8 mouse cellular contexts compared by ENCODE assay signal in genomic region chr19:36836035-36836434, GRCm38 (mm10). TPM values are rescaled to one million over a fixed set of nuclear protein-coding genes. Genes with fewer than 3 reads are reported as not detected.
DNase-seq lines count a peak whose midpoint lies in the region; ATAC-seq and TF ChIP-seq lines count a peak whose summit lies in the region.

No protein-coding gene starts in this region.

- WGBS in heart, adult 2 months, result 18% methylated on average over 4 of the region's 4 CpGs
- WGBS in forebrain, embryonic 14.5 days, result 64% methylated on average over 4 of the region's 4 CpGs
- 51% methylated on average over 4 of the region's 4 CpGs for WGBS in liver, embryonic 13.5 days (ENCODE audit: insufficient replicate concordance)

- TF ChIP-seq EP300 in heart, adult 2 months (IDR thresholded peaks at IDR 0.05; ENCODE audit: insufficient read depth, low read depth, low read length), result no peak
- TF ChIP-seq EP300 in ES-Bruce4 (IDR thresholded peaks at IDR 0.05; ENCODE audit: insufficient read depth, low read depth, low read length), result no peak

- intact Hi-C loops in heart, adult 2 months (cut with DNase I), result loop anchor here (5.0 kb wide), 1 partner anchor 91 kb away; the partner anchor contains the start of gene Btaf1
- intact Hi-C loops in heart, postnatal 25 days (cut with DNase I), result no loop called here

- no peak for TF ChIP-seq CTCF in heart, adult 2 months (IDR thresholded peaks at IDR 0.05)
- no peak for TF ChIP-seq CTCF in ES-Bruce4 (IDR thresholded peaks at IDR 0.05; ENCODE audit: low read depth, low read length)

- peaks cover 12% of the 10 kb centered on the region for H3K4me1 ChIP-seq in heart, adult 2 months (ENCODE audit: control insufficient read depth, insufficient read depth, low read length)
- no peaks in the 10 kb centered on the region for H3K4me1 ChIP-seq in ES-Bruce4 (ENCODE audit: control insufficient read depth, insufficient read depth, low read length)
- H3K4me1 ChIP-seq in forebrain, embryonic 14.5 days (ENCODE audit: control insufficient read depth, insufficient read depth, low read length), result peaks cover 16% of the 10 kb centered on the region
- H3K4me1 ChIP-seq in liver, embryonic 13.5 days (replicated peaks), result peaks cover 46% of the 10 kb centered on the region

- H3K4me2 ChIP-seq in forebrain, embryonic 14.5 days (ENCODE audit: low read length), result peak overlapping the region; percentile 83
- peak overlapping the region; percentile 84 for H3K4me2 ChIP-seq in liver, embryonic 13.5 days

- peaks cover 24% of the 10 kb centered on the region for H3K36me3 ChIP-seq in heart, adult 2 months (ENCODE audit: control insufficient read depth, insufficient read depth, low read length)
- peaks cover 23% of the 10 kb centered on the region for H3K36me3 ChIP-seq in ES-Bruce4 (ENCODE audit: control insufficient read depth, insufficient read depth, low read length, poor library complexity, severe bottlenecking)
- H3K36me3 ChIP-seq in forebrain, embryonic 14.5 days (ENCODE audit: control insufficient read depth, insufficient read depth, low read length), result peaks cover 16% of the 10 kb centered on the region
- peaks cover 17% of the 10 kb centered on the region; the same call in 1 of the 2 replicates for H3K36me3 ChIP-seq in liver, embryonic 13.5 days

- ATAC-seq in forebrain, embryonic 14.5 days, result no peak
- no peak for ATAC-seq in liver, embryonic 13.5 days (ENCODE audit: low read depth)
- ATAC-seq in activated CD4-positive, CD25-positive, alpha-beta regulatory T cell, adult 4 months, result no peak

- H3K79me2 ChIP-seq in heart, adult 2 months (replicated peaks; ENCODE audit: control insufficient read depth, insufficient read depth, low read length), result peaks cover 15% of the 10 kb centered on the region

- no peak for TF ChIP-seq POLR2A in heart, adult 2 months (IDR thresholded peaks at IDR 0.05; ENCODE audit: insufficient read depth, low read depth, low read length)
- no peak for TF ChIP-seq POLR2A in ES-Bruce4 (IDR thresholded peaks at IDR 0.05; ENCODE audit: insufficient read depth, low read length)

- no peak overlapping the region for H3K9ac ChIP-seq in heart, adult 2 months (ENCODE audit: low read depth, low read length)
- H3K9ac ChIP-seq in ES-Bruce4 (ENCODE audit: low read depth, poor library complexity, severe bottlenecking), result peak overlapping the region; percentile 99
- peak overlapping the region; percentile 37 for H3K9ac ChIP-seq in forebrain, embryonic 14.5 days (ENCODE audit: low read length)
- peak overlapping the region; percentile 59 for H3K9ac ChIP-seq in liver, embryonic 13.5 days

- peak overlapping the region; percentile 91 for H3K4me3 ChIP-seq in heart, adult 2 months
- peak overlapping the region; percentile 65; the same call in 1 of the 2 replicates for H3K4me3 ChIP-seq in ES-Bruce4 (ENCODE audit: low read depth, low read length)
- peak overlapping the region; percentile 99 for H3K4me3 ChIP-seq in forebrain, embryonic 14.5 days (ENCODE audit: low read depth, low read length)
- H3K4me3 ChIP-seq in liver, embryonic 13.5 days (replicated peaks), result peak overlapping the region; percentile 96

- H3K27ac ChIP-seq in heart, adult 2 months, result peak overlapping the region; percentile 15; the same call in 1 of the 2 replicates
- no peak overlapping the region for H3K27ac ChIP-seq in ES-Bruce4 (ENCODE audit: insufficient read depth, low read length)
- H3K27ac ChIP-seq in forebrain, embryonic 14.5 days (ENCODE audit: low read depth, low read length), result no peak overlapping the region
- H3K27ac ChIP-seq in liver, embryonic 13.5 days, result no peak overlapping the region

- H3K9me3 ChIP-seq in ES-Bruce4 (replicated peaks; ENCODE audit: control insufficient read depth, insufficient read depth, low read length, poor library complexity, severe bottlenecking), result no peaks in the 10 kb centered on the region; the same call in 1 of the 2 replicates
- H3K9me3 ChIP-seq in forebrain, embryonic 14.5 days (replicated peaks; ENCODE audit: control insufficient read depth, low read length), result no peaks in the 10 kb centered on the region
- H3K9me3 ChIP-seq in liver, embryonic 13.5 days (replicated peaks), result no peaks in the 10 kb centered on the region

- no peaks in the 10 kb centered on the region for H3K27me3 ChIP-seq in heart, adult 2 months (ENCODE audit: control insufficient read depth, insufficient read depth, low read length)
- H3K27me3 ChIP-seq in ES-Bruce4 (ENCODE audit: control insufficient read depth, insufficient read depth, low read length, poor library complexity, severe bottlenecking), result no peaks in the 10 kb centered on the region
- no peaks in the 10 kb centered on the region for H3K27me3 ChIP-seq in forebrain, embryonic 14.5 days (replicated peaks; ENCODE audit: control insufficient read depth, insufficient read depth, low read length)
- H3K27me3 ChIP-seq in liver, embryonic 13.5 days, result no peaks in the 10 kb centered on the region

- no peak for DNase-seq in heart, adult 2 months
- DNase-seq in heart, postnatal 25 days (ENCODE audit: low spot score), result no peak
- no peak for DNase-seq in forebrain, embryonic 14.5 days (ENCODE audit: low spot score)
- no peak for DNase-seq in liver, embryonic 13.5 days
- no peak for DNase-seq in urinary bladder, postnatal 4 days (ENCODE audit: low spot score in 2 of 2)
- no peak for DNase-seq in right cerebral cortex, postnatal 25 days

RNA-seq across cellular contexts. Expression of gene Tnks2, which starts 2.0 kb away (rescaled TPM):
- total RNA-seq in heart, adult 2 months (2021), result 10 to 100 TPM; 69.4 to 72.8 TPM
- polyA plus RNA-seq in heart, adult 2 months (2012; rRNA removed), result 18.6 and 34.9 TPM in 2 replicates
- total RNA-seq in heart, postnatal 25 days (2021), result 10 to 100 TPM; 73.8 to 79.6 TPM
- 415 and 422 TPM in 2 replicates for polyA plus RNA-seq in ES-Bruce4 (2011; ENCODE audit: insufficient read depth, insufficient read length, low read depth, missing spikeins)
- polyA plus RNA-seq in forebrain, embryonic 14.5 days (2014; fragmentation: Nextera tagmentation; extraction: Ambion mirVana), result 50.0 and 50.7 TPM in 2 replicates
- polyA plus RNA-seq in liver, embryonic 13.5 days (2015; fragmentation: Nextera tagmentation; extraction: Ambion mirVana), result 14.5 and 16.3 TPM in 2 replicates
- polyA plus RNA-seq in activated CD4-positive, CD25-positive, alpha-beta regulatory T cell, adult 4 months (2017; shearing (Covaris generic)), result 10 to 100 TPM; 31.1 to 32.4 TPM
